Mouse (Mus musculus): Measurements from ENCODE around the gene Mybl2. TPM values are rescaled to one million over a fixed set of nuclear protein-coding genes. Genes with fewer than 3 reads are reported as not detected.

The Mybl2 gene
- total and polyA plus RNA-seq, 3 experiments: 60.8 to 145 TPM; not detected in 1

DNA sequence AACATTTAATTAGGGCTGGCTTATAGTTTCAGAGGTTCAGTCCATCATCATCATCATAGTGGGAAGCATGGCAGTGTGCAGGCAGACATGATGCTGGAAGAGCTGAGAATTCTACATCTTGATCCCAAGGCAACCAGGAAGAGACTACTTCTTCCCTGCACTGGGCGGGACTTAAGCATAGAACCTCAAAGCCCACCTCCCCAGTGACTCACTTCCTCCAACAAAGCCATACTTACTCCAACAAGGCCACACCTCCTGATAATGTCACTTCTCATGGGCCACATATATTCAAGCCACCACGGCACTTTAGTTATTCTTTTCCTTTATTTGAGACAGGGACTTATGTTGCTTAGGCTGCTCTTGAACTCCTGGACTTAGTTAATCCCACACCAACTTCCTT, 5.4 kb upstream of the Mybl2 start:
- peaks cover 1 to 3% of the 10 kb centered on the region in 2 experiments; a peak in 2 of 4 replicates for H3K36me3 ChIP-seq (ENCODE audit: control insufficient read depth in 1 of 2, insufficient read depth in 2 of 2, low read length in 2 of 2)
- H3K9ac ChIP-seq (ENCODE audit: control insufficient read depth, low read depth, low read length, poor library complexity, severe bottlenecking): no peak overlapping the region
- H3K27me3 ChIP-seq (ENCODE audit: control insufficient read depth in 1 of 2, insufficient read depth in 2 of 2, low read length in 2 of 2): no peaks in the 10 kb centered on the region

GRCm38 (mm10) chr2:163051691-163052090, 2.8 kb upstream of the Mybl2 start:
- no peak for TF ChIP-seq RCOR1 (IDR thresholded peaks at IDR 0.05; ENCODE audit: low read depth, low read length)
- no peak for TF ChIP-seq ETS1 (IDR thresholded peaks at IDR 0.05; ENCODE audit: low read depth, low read length)
- TF ChIP-seq TCF12 (IDR thresholded peaks at IDR 0.05; ENCODE audit: low read depth, low read length): no peak
- no peak for TF ChIP-seq MAZ (IDR thresholded peaks at IDR 0.05; ENCODE audit: low read depth, low read length)
- no peak for TF ChIP-seq CHD1 (IDR thresholded peaks at IDR 0.05; ENCODE audit: low read depth, low read length)
- TF ChIP-seq MEF2A (IDR thresholded peaks at IDR 0.05; ENCODE audit: extremely low read depth, insufficient replicate concordance, low read depth, low read length, poor library complexity, severe bottlenecking): no peak
- TF ChIP-seq POLR2AphosphoS2 (IDR thresholded peaks at IDR 0.05; ENCODE audit: low read length): no peak
- no peak for TF ChIP-seq GABPA (IDR thresholded peaks at IDR 0.05; ENCODE audit: low read depth, low read length)
- TF ChIP-seq ZMIZ1 (IDR thresholded peaks at IDR 0.05; ENCODE audit: low read depth, low read length): no peak
- no peak for TF ChIP-seq USF1 (IDR thresholded peaks at IDR 0.05; ENCODE audit: low read depth, low read length)
- TF ChIP-seq HCFC1 (IDR thresholded peaks at IDR 0.05; ENCODE audit: low read depth, low read length): no peak
- no peak for TF ChIP-seq MAX (IDR thresholded peaks at IDR 0.05; ENCODE audit: low read length)
- TF ChIP-seq BHLHE40 (IDR thresholded peaks at IDR 0.05; ENCODE audit: borderline replicate concordance, low read depth, low read length): no peak
- no peak for TF ChIP-seq ZNF384 (IDR thresholded peaks at IDR 0.05; ENCODE audit: low read depth, low read length)
- TF ChIP-seq ZKSCAN1 (IDR thresholded peaks at IDR 0.05; ENCODE audit: low read depth, low read length): no peak
- TF ChIP-seq NRF1 (IDR thresholded peaks at IDR 0.05; ENCODE audit: insufficient read depth, low read depth, low read length, poor library complexity, severe bottlenecking): no peak
- H3K9me3 ChIP-seq (replicated peaks; ENCODE audit: insufficient read depth, low read length): no peaks in the 10 kb centered on the region
- no peak overlapping the region for H3K4me3 ChIP-seq (ENCODE audit: control insufficient read depth in 1 of 2, insufficient read depth in 1 of 2, low read depth in 2 of 2, low read length in 2 of 2)
- H3K79me2 ChIP-seq (ENCODE audit: control insufficient read depth, insufficient read depth, low read length, poor library complexity): peaks cover 23% of the 10 kb centered on the region
- H3K36me3 ChIP-seq (ENCODE audit: control insufficient read depth in 1 of 2, insufficient read depth in 2 of 2, low read length in 2 of 2): peaks cover 0 to 12% of the 10 kb centered on the region in 2 experiments; a peak in 2 of 4 replicates
- no peak overlapping the region for H3K27ac ChIP-seq (ENCODE audit: control insufficient read depth, low read depth, low read length)
- H3K27me3 ChIP-seq (ENCODE audit: control insufficient read depth in 1 of 2, insufficient read depth in 2 of 2, low read length in 2 of 2): no peaks in the 10 kb centered on the region
- DNase-seq (ENCODE audit: low read depth, low spot score): no peak
- H3K9ac ChIP-seq (ENCODE audit: control insufficient read depth, low read depth, low read length, poor library complexity, severe bottlenecking): no peak overlapping the region
- H3K4me1 ChIP-seq (ENCODE audit: control insufficient read depth in 1 of 2, insufficient read depth in 2 of 2, low read length in 2 of 2): peaks cover 0 to 15% of the 10 kb centered on the region in 2 experiments; a peak in 2 of 4 replicates

More for the DNA sequence above, 5.4 kb upstream of the Mybl2 start:
- peak; percentile 45 for DNase-seq (ENCODE audit: low read depth, low spot score)
- Histone ChIP-seq H3K9me3 (replicated peaks; ENCODE audit: insufficient read depth, low read length) (no peaks in the 10 kb centered on the region), H3K27ac (ENCODE audit: control insufficient read depth, low read depth, low read length) (no peak overlapping the region), H3K4me3 (ENCODE audit: control insufficient read depth in 1 of 2, insufficient read depth in 1 of 2, low read depth in 2 of 2, low read length in 2 of 2) (no peak overlapping the region), H3K79me2 (ENCODE audit: control insufficient read depth, insufficient read depth, low read length, poor library complexity) (no peaks in the 10 kb centered on the region), H3K4me1 (ENCODE audit: control insufficient read depth in 1 of 2, insufficient read depth in 2 of 2, low read length in 2 of 2) (peaks cover 0 to 5% of the 10 kb centered on the region in 2 experiments; a peak in 1 of 4 replicates)
- TF ChIP-seq ZMIZ1 (IDR thresholded peaks at IDR 0.05; ENCODE audit: low read depth, low read length) (no peak), MAFK (IDR thresholded peaks at IDR 0.05; ENCODE audit: borderline replicate concordance, low read depth, low read length) (no peak), TAL1 (IDR thresholded peaks at IDR 0.05; ENCODE audit: low read length) (no peak), JUND (IDR thresholded peaks at IDR 0.05; ENCODE audit: low read depth, low read length) (no peak), POLR2A (IDR thresholded peaks at IDR 0.05; ENCODE audit: control insufficient read depth in 1 of 2, insufficient read depth in 1 of 2, low read depth in 1 of 2, low read length in 2 of 2, poor library complexity in 1 of 2) (no peak)

Measured in MEL (cell line).